Comparison of ENCODE assay signal across 24 mouse cellular contexts in the genomic region with DNA sequence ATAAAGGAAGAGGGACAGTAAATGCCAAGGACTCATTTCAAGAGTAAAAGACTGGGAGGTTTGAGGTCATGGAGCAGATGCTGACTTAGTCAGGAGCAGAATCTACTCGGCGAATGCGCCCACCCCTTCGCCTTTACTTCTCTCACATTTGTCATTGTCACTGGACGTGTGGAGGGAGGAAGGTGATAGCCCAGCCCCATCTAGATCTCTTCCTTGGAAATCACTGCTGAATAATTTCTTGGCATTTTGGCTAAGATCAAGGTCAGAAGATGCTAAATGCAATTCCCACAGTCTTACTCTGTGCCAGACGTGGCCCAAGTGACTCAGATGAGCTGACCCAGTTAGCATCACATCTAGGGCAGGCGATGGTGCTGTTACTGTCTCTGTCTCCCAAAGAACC. TPM values are rescaled to one million over a fixed set of nuclear protein-coding genes. Genes with fewer than 3 reads are reported as not detected.
"Had no signal": no experiment of that assay in that cellular context is flagged by ENCODE, and none has a peak within 500 bp of the region (broad histone marks: within the 10 kb centered on the region; RNA-seq: fewer than 3 reads in every experiment).

No protein-coding gene starts in this region.

- DNase-seq: layer of hippocampus, postnatal 36 days; right cerebral cortex, postnatal 14 days had no signal

- H3K9me3 ChIP-seq: kidney, embryonic 15.5 days; limb, embryonic 12.5 days; limb, embryonic 15.5 days; neural tube, embryonic 12.5 days; stomach, embryonic 15.5 days had no signal

- H3K27me3 ChIP-seq: kidney, embryonic 15.5 days; limb, embryonic 12.5 days; limb, embryonic 15.5 days; neural tube, embryonic 12.5 days; stomach, embryonic 15.5 days had no signal

- H3K27ac ChIP-seq: kidney, embryonic 15.5 days; limb, embryonic 12.5 days; limb, embryonic 15.5 days; neural tube, embryonic 12.5 days; stomach, embryonic 15.5 days had no signal

- H3K4me3 ChIP-seq: kidney, embryonic 15.5 days; limb, embryonic 12.5 days; limb, embryonic 15.5 days; neural tube, embryonic 12.5 days; stomach, embryonic 15.5 days had no signal

- H3K4me2 ChIP-seq: kidney, embryonic 15.5 days; limb, embryonic 12.5 days; limb, embryonic 15.5 days; liver, embryonic 11.5 days; midbrain, embryonic 11.5 days; neural tube, embryonic 12.5 days; stomach, embryonic 15.5 days had no signal

- H3K9ac ChIP-seq: kidney, embryonic 15.5 days; limb, embryonic 12.5 days; limb, embryonic 15.5 days; neural tube, embryonic 12.5 days; stomach, embryonic 15.5 days had no signal

RNA-seq across cellular contexts. Expression of gene Ankrd53, which starts 15.9 kb away (rescaled TPM):
- total RNA-seq: layer of hippocampus, adult 8-10 months; layer of hippocampus, postnatal 10 days; layer of hippocampus, postnatal 36 days; left cerebral cortex, adult 8-10 months; left cerebral cortex, postnatal 14 days; left cerebral cortex, postnatal 4 days; megakaryocyte progenitor cell, adult 5-6 weeks; megakaryocyte-erythroid progenitor cell, adult 5-6 weeks; midbrain, postnatal 0 days; neutrophil, adult 5-6 weeks had no signal
- polyA plus RNA-seq: kidney, embryonic 15.5 days; liver, embryonic 16.5 days; lung, adult 2 months; lung, embryonic 16.5 days; midbrain, embryonic 11.5 days; stomach, embryonic 15.5 days; thymus, postnatal 0 days; urinary bladder, adult 2 months had no signal

RNA-seq across cellular contexts. Expression of gene Atp6v1b1, which starts 35.5 kb away (rescaled TPM):
- total RNA-seq: left cerebral cortex, adult 8-10 months; left cerebral cortex, postnatal 14 days; megakaryocyte progenitor cell, adult 5-6 weeks; megakaryocyte-erythroid progenitor cell, adult 5-6 weeks; neutrophil, adult 5-6 weeks had no signal
- polyA plus RNA-seq: limb, embryonic 12.5 days; limb, embryonic 15.5 days; liver, embryonic 11.5 days; liver, embryonic 16.5 days; midbrain, embryonic 11.5 days; midbrain, embryonic 14.5 days; neural tube, embryonic 12.5 days; urinary bladder, adult 2 months had no signal
